Mouse (Mus musculus) hematopoietic stem cell, adult 5-6 weeks (primary cell): ENCODE results near the gene Nav1. TPM values are rescaled to one million over a fixed set of nuclear protein-coding genes. Genes with fewer than 3 reads are reported as not detected.
A peak's percentile ranks its signal among the peaks of the same experiment; 100 is the strongest.
"Not testable (repeated sequence)": the region's sequence is repeated elsewhere in the genome, so short reads cannot be mapped to it uniquely, and the experiment has no call there.

Experiments
- ATAC-seq, 2 experiments: fragments of 125-278 bp in 1 of 2; replicated peaks in 1 of 2; 2 replicates each; pipeline ENCODE4 v1.8.0; 2016 to 2017; ENCODE audit warnings: inconsistent platforms in 2 of 2, mild to moderate bottlenecking in 2 of 2, moderate number of reproducible peaks in 2 of 2, low read depth in 1 of 2, moderate TSS enrichment in 1 of 2; ENCODE audit not compliant: low FRiP score in 2 of 2, poor library complexity in 2 of 2, severe bottlenecking in 2 of 2, insufficient read depth in 1 of 2, low TSS enrichment in 1 of 2
- total RNA-seq: library from RNA; stranded (forward); fragments of 172-1452, 232-1000 nt; gene quantifications from 2 replicates; pipeline ENCODE4 v1.2.3, GENCODE M21; 2017

The Nav1 gene
- total RNA-seq, 1 experiment from 2014 or later: 4.7 TPM

DNA sequence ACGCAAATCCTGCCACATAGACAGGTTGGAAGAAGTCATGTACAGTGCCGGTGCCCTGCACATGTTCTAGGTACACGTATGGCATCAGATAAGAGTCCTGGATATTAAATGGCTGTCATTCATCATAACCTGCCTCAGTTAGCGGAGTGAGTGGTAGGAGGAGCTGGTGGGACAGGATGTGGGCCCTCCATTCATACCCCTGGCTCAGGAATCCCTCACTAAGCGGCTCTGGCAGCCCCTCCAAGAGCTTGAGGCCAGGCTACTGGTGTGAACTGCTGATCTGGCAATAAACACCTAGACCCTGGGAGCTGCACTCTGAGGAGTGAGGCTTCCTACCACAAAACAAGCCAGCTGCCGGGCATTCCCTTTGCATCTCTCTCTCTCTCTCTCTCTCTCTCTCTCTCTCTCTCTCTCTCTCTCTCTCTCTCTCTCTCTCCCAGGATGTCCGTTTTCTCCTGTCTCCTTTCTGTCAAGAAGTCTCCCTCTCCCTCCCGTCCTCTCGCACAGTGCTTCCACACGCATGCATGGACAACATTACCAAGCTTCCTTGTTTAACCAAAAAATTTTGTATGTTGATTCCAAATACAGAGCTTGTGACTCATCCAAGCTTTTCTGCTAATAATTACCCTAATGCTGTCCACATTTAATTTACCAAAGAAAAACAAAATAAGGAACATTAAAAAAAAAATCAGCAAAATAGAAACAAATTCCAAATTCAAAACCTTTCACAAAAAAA is 116.0 kb downstream of the Nav1 start:
- ATAC-seq: no peak

DNA sequence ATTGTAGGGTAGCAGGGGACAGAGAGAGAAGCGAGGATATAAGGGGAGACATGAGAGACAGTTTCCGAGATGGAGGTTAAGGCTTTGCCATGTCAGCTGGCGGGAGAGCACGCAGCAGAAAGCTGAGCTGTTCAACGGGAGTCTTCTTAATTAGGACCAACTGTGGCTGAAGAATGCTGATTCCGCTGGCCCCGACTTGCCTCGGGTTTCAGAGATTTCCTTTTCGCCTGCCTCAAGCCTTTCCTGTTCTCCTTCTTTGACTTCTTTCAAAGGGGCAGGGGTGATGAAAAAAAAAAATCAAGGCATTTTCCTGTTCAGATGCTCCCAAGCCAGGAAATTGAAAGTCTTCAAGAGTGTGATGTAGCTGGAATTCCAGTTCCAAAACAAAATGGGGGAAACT is 118.2 kb downstream of the Nav1 start:
- ATAC-seq: no peak

DNA sequence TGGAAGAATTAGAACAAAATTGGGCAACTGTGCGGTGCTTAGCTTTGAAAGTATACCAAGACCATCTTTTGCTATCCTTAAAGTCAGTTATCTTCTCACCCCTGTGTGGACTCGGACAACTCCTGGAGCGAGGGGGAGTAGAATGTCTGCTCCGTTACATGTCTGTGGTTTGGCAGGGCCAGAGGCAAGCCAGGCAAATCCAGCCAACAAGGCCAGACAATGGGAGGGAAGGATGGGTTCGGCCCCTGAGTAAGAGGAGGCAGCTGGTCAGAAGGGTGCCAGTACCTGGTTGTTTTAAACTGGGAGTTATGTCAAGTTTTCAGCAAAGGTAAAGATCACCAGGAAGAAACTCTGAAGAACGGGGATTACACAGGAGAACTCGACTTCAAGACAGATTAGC is 121.9 kb downstream of the Nav1 start:
- no peak for ATAC-seq

DNA sequence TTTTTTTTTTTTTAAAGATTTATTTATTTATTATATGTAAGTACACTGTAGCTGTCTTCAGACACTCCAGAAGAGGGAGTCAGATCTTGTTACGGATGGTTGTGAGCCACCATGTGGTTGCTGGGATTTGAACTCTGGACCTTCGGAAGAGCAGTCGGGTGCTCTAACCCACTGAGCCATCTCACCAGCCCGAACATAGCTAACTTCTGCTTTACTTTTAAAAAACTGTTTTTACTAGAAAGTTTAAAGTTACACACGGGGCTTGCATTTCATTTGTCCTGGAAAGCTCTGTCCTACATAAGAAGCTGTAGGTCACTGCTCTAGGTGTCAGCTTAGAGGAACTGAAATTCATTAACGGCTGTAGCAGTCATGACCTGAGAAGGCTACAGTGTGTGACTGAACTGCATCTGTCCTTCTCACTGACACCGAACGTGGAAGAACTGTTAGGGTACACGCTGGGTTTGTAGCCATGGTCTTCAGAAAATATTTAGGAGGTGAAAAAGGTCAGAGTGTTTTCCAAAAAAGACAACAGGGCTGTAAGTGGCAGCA is 122.5 kb downstream of the Nav1 start:
- not testable (repeated sequence) for ATAC-seq

DNA sequence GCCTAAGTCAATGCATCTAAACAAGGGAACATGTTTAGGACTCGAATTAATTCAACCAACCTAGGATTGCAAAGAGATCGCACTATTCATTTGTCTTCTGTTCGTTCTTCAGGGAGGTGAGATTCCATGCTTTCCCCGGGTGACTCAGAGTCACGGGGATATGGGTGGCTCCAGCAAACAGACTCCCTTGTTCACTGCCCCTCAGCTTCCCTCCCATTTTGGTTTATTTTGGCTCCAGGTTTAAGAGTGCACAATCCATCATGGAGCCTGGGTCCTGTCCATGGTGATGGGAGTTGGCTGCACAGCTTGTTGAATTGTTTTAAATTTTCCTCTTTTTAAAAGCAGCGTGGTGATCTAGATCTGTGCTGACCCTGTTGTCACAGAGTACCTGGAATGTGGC is 123.1 kb downstream of the Nav1 start:
- no peak for ATAC-seq

DNA sequence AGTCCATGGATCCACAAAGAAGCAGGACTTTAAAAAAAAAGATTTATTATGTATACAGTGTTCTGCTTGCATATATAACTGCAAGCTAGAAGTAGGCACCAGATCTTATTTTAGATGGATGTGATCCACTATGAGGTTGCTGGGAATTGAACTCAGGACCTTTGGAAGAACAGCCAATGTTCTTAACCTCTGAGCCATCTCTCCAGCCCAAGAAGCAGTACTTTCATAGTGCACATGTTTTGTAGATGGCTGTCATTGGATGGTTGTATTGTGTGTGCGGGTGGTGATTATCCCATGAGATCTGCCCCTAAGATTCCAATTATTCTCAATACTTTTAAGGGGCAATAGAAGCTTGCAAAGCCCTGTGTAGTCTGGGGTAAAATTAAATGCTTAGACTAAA is 124.4 kb downstream of the Nav1 start:
- ATAC-seq: no peak

DNA sequence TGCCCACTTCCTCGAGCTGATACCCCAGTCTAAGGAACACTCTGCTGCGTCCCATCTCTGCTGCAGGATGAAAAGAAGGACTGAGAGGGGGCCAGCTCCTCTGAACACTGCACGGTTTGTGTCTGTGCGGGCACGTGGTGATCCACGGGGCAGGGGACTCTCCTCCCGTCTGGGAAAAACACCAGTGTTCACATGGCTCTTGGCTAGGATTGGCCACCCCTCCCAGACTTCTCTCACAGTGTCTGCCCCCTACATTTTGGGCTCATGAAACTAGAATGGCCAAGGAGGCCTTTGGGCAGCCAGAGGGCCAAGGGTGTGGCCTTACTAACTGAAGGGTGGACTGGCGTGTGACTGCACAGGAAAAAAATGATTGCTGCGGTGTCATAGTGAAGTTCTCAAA is 125.4 kb downstream of the Nav1 start:
- ATAC-seq: no peak

DNA sequence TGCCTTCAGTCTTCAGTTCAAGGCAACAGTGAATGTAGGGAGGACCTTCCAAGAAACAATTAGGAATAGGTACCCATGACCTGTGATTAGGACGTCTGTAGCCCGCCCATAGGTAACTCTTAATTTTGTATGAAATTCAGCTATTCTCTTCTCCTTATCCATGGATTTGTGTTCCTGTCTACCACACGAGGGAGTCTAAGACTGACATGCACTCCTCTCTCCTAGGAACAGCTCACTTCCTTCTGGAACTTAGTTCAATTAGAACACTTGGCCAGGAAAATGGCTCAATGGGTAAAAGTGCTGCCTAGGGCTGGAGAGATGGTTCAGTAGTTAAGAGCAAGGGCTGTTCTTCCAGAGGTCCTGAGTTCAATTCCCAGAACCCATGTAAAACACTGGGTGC is 126.3 kb downstream of the Nav1 start:
- no peak for ATAC-seq

DNA sequence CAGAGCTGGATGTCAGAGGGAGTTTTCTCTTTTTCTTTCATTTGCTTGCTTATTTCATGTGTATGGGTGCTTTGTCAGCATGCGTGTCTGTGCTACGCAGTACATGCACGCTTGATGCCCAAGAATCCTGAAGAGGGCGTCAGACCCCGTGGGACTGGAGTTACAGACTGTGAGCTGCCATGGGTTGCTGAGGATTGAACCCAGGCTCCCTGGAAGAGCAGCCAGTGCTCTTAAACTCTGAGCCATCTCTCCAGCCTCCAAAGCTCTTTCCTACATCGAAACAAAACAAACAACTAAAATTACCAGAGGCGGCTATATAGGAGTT is 131.6 kb downstream of the Nav1 start:
- no peak for ATAC-seq

DNA sequence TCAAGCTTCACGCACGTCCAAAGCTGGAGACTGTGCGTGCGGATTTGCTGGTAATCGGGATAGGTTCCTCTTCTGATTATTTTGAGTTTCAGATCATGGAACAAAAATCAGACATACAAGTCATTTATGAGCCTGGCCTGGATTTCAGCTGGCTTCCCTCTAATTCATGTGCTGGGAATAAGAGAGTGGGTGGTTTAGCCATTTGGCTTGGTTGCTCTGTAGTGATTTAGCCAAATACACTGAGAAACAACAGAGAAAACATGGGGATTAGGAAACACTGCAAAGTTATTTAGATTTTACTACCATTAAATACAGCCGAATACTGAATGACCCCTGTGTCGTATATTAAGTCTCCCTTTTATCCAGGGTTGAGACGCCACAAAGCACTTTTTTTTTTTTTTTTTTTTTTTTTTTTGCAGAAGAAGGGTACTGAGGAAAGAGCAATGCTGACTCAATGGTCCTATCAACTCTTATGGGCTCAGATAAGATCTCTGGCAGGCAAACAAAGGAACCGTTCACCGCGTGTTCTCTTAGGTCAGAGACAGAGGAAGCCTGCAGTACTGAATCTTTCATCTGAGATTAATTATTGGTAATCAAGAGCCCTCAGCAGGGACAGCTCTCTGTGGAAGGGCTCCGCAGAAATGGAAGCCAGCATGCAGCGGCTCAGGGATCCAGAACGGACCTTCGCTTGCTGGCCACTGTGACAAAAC is 132.1 kb downstream of the Nav1 start:
- ATAC-seq: no peak

DNA sequence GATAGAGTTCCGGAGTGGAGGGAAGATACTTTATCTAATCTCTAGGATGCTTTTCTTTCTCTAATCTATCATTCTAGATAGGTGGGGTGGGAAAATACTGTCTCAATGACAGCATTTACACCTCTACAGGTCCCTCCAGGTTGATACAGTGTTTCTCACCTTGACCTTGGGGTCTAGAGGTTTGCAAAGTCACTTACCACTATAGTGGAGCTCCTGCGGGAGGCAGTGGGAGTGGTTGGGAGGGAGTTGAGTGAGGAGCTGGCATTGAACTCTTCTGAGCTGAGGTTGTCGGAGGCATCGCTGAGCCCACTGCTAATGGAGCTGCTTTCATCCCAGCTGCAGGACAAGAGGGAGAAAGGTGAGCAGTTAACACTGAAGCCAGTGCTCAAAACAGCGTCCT is 134.6 kb downstream of the Nav1 start:
- ATAC-seq: no peak

DNA sequence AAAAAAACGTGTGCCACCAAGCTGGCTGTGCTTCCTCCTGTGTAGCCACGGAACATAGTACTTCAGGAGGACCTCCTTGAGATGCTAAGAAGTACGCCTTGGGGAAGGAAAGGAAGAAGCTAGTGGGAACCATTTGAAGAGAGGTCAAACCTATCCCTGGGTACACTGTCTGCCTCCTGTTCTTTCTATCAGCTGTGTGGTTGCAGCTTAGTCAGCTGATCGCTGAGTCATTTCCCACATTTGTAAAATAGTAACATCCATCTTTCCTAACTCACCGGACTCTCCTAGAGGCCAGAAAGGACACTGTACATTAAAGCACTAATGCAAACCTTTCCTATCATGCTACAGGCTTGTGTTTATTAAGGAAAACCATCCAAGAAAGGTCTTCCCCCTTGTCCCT is 135.4 kb downstream of the Nav1 start:
- ATAC-seq: peak in 1 of 2 experiments; percentile 25; a peak in 1 of 4 replicates

DNA sequence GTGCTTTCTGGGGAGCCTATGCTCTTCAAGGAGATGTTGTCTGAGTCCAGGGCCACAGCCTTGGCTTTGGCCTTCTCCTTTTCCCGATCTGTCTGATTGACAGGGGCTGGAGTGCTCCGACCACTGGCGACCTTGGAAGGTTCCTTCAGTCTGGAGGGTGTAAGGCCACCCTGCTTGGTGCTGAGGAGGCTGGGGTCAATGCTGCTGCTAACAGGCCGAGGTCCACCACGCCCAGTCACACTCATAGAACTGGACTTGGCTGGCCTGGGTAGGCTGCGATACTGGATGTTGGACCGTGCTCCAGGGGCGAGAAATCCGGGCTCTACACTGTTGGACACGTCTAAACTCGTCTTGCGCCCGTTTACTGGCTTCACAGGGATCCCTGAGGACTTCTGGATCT is 136.5 kb downstream of the Nav1 start:
- ATAC-seq: no peak

DNA sequence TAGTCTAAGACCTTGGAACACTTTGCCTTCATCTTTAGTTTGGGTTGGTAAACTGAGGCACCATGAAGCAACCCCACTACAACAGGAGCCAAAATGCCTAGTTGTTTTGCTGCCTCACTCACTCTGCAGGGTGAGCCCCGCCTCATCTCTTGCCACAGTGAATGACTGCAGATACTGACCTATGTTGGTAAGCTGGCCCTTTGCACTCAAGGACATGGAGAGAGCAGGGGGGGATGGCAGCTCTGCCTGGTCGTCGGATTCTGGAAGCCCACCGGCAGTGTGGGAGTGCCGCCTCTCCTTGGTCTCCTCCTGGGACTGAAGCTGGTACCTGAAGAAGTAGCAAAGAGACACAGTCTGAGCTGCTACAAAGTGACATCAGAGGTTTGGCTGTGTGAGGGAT is 139.6 kb downstream of the Nav1 start:
- no peak for ATAC-seq

DNA sequence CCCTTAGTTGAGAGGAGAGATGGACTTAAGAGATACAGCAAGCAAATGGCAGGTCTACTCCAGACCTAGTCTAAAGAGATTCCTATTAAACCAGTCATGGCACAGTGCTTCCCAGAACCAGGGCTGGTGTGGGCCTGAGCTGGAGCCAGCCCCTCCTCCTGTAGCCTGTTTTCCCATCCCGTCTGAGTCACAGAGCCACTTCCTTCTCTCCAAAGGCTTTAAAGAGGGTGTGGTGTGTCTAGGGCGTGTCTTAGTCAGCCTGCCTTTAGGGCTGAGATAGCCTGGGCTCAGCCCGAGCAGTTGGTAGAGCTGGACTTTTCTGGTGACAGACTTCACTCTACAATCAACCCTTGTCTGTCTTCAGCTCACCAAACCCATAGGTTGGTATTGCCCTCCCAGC is 140.2 kb downstream of the Nav1 start:
- ATAC-seq: no peak

DNA sequence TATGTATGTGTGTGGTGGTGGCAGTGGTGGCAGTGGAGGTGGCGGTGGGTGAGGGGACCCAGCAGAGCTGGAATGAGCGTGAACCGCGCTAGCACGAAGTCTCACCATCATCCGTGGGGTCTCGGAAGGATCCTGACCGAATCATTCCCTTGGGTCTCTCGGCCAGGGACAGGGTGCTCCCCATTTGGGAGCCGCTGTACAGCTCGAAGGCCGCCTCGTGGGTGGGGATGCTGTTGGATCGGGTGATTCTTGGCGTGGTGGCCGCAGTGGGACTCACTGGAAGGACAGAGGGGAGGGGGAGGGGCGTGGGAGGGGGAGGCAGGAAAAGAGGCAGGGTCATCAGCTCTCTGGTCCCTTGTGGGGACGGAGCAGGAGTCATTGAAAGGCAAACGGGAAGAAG is 141.4 kb downstream of the Nav1 start:
- ATAC-seq: no peak

DNA sequence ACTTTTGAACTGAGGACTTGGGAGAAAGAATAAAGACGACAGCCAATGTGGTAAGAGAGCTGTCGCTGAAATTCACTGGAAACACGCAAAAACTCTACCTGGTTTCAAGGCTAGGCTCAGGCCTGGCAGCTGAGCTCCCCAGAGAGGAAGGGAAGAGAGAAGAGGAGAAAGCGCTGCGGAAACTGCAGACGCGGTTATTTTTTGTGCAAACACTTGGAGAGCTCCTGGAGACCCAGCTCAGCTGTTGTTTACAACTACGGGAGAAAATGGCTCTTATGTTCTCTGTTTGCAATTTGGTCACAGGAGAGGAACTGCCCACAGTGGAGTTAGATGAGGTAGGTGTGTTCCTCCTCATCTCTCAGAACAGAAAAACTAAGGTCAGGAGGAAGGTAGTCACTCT is 144.4 kb downstream of the Nav1 start:
- no peak for ATAC-seq

DNA sequence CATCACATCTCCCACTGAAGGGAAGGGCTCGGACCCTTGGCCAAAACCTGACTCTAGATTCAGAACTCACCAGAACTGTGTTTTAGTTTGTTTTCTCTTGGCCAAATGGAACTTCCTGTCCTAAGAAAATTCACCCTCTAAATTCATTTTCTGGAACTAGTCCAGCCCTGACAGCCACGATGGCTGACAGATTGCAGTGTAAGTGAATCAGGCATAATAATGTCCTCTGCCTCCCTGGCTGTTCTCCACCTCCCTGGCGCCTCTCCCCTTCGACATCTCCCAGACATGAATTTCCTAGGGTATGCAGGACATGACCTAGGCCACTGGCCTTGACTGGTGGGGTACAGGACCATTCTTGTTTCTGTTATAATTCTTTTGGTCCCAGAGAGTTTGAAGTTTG is 144.8 kb downstream of the Nav1 start:
- ATAC-seq: no peak
